Mouse (Mus musculus) embryonic facial prominence, embryonic 12.5 days (tissue): ENCODE measurements around the gene Fancd2os. TPM values are rescaled to one million over a fixed set of nuclear protein-coding genes. Genes with fewer than 3 reads are reported as not detected.

ENCODE experiments used
- ATAC-seq: fragments of 200-750 bp; cut with Nextera tagmentation; 2 replicates; pipeline ENCODE4 v1.8.0; 2017; ENCODE audit not compliant: insufficient number of reproducible peaks, insufficient read depth, low FRiP score, low TSS enrichment
- H3K27ac ChIP-seq: fragments of 300-500 bp; sonication (generic); 2 replicates; pipeline ENCODE4 v1.5.1; 2016; ENCODE audit warnings: mild to moderate bottlenecking
- H3K27me3 ChIP-seq: fragments of 300-500 bp; sonication (generic); 2 replicates; pipeline ENCODE4 v1.6.1; 2016; ENCODE audit warnings: mild to moderate bottlenecking, moderate library complexity
- H3K36me3 ChIP-seq: fragments of 300-500 bp; sonication (generic); 2 replicates; pipeline ENCODE4 v1.6.1; 2016; ENCODE audit warnings: mild to moderate bottlenecking
- H3K4me1 ChIP-seq: fragments of 300-500 bp; sonication (generic); 2 replicates; pipeline ENCODE4 v1.6.1; 2016
- H3K4me2 ChIP-seq: fragments of 300-500 bp; sonication (generic); replicated peaks from 2 replicates; pipeline ENCODE4 v1.6.1; 2016; ENCODE audit warnings: mild to moderate bottlenecking, moderate library complexity
- H3K4me3 ChIP-seq: fragments of 300-500 bp; sonication (generic); 2 replicates; pipeline ENCODE4 v1.5.1; 2016; ENCODE audit warnings: mild to moderate bottlenecking
- H3K9ac ChIP-seq: fragments of 300-500 bp; sonication (generic); 2 replicates; pipeline ENCODE4 v1.6.1; 2016; ENCODE audit warnings: mild to moderate bottlenecking, moderate library complexity
- H3K9me3 ChIP-seq: fragments of 300-500 bp; sonication (generic); 2 replicates; pipeline ENCODE4 v1.6.1; 2016; ENCODE audit warnings: mild to moderate bottlenecking, moderate library complexity
- WGBS: fragments of 180-500 bp; shearing (Covaris S2); methylation state at CpG from one replicate; pipeline ENCODE4 v1.1.7; 2016; 5-methylcytosine and 5-hydroxymethylcytosine counted together
- polyA plus RNA-seq: library from polyadenylated mRNA; unstranded; fragments of >200 nt; fragmentation: Nextera tagmentation; extraction: Ambion mirVana; gene quantifications from 2 replicates; pipeline ENCODE4 v1.2.1, GENCODE M21; 2016

The Fancd2os gene
- polyA plus RNA-seq, 1 experiment from 2014 or later = 0.13 TPM

DNA sequence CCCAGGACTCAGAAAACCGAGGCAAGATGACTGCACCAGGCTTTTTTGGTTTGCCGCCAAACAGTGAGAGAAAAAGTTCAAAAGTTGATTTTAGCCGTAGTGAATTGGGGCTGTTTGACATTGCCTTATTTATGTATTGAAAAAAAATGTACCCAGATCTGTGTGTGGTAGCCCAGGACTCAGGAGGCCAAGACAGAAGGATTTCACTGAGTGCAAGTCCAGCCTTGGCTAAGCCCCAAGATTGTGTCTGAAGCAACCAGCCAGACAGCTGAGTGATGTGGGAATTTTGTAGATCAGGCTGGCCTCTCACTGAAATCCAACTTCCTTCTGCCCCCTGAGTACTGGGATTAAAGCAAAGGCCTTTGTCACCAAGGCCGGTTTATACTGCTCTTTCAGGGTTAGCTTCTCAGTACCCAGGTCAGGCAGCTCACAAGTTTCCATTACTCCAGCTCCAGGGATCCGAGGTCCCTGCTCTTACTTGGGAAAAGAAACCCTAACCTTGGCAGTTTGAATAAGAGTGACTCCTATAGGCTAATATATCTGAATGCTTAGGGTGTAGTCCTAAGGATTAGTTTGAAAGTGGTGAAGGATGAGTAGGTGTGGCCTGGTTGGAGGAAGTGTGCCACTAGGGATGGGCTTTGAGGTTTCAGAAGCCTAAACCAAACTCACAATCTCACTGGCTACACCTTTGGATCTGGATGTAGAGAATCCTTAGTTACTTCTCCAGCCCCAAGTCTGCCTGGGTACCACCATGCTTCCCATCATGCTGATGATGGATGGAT lies 24.7 kb upstream of the Fancd2os start:
- no peaks in the 10 kb centered on the region for H3K9me3 ChIP-seq
- peaks cover 15% of the 10 kb centered on the region for H3K4me1 ChIP-seq
- H3K4me3 ChIP-seq = peak overlapping the region; percentile 71
- H3K27me3 ChIP-seq = no peaks in the 10 kb centered on the region
- H3K27ac ChIP-seq = no peak overlapping the region
- ATAC-seq = no peak
- peak overlapping the region; percentile 74 for H3K4me2 ChIP-seq
- 49% methylated on average over 5 of the region's 5 CpGs for WGBS
- H3K9ac ChIP-seq = peak overlapping the region; percentile 78
- peaks cover 30% of the 10 kb centered on the region for H3K36me3 ChIP-seq

DNA sequence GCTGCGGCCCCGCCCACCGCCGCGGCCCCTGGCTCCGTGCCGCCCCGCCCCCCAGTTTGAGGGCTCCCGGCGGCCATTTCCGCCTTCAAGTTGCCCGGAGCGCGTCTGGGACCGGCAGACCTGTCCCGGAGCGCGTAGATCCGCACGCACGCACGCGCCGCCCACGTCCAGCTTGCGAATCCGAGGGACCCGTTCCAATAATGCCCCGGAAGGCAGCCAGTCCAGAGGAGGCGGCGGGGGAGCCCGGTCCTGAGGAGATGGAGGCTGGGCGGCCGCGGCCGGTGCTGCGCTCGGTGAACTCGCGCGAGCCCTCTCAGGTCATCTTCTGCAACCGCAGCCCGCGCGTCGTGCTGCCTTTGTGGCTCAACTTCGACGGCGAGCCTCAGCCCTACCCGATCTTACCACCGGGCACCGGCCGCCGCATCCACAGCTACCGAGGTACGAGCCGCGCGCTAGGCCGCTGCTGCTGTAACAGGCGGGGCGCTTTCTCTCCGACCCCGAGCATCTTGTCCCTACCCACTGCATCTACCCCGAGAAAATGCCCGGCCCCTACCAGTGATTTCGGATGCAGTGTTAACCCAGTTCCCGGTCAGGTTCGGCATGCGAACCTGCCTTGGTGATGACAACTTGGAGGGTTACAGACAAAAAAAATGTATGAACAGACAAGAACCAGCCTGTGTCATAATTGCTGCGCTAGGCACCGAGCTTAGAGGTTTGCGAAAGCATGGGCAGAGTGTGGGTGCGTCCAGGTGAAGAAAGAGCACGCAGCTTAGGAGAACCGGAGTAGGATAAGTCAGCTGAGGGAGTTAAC lies 23.6 kb upstream of the Fancd2os start, which contains the start of gene Vhl:
Gene Vhl (plus strand): TSS at position 19 of the 811 bp plus-strand sequence.
- Histone ChIP-seq H3K27ac (peak within 1 kb of the TSS; percentile 85), H3K9ac (peak within 1 kb of the TSS; percentile 78), H3K36me3 (peaks cover 20% of the 10 kb centered on the region), H3K9me3 (no peaks in the 10 kb centered on the region), H3K4me2 (peak within 1 kb of the TSS; percentile 74), H3K4me3 (peak within 1 kb of the TSS; percentile 71), H3K4me1 (peaks cover 15% of the 10 kb centered on the region), H3K27me3 (no peaks in the 10 kb centered on the region)
- WGBS = under 1% methylated on average over 75 of the region's 76 CpGs
- ATAC-seq = peak; percentile 76

DNA sequence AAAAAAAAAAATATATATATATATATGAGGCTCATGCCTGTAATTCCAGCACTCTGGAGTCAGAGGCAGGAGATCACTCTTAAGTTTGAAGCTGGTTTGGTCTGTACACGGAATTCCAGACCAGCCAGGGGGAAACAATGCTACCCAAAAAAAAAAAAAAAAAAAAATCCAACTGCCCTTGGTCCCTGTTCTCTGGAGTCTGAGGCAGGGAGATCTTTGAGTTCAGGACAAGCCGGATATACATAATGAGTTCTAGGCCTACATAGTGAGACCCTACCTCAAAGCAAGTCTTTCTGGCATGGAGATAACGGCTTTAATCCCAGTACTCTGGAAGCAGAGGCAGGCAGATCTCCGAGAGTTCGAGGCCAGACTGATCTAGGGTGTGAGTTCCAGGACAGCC lies 22.9 kb upstream of the Fancd2os start:
- Histone ChIP-seq H3K4me2 (peak overlapping the region; percentile 74), H3K4me3 (peak overlapping the region; percentile 71), H3K4me1 (peaks cover 15% of the 10 kb centered on the region), H3K27ac (no peak overlapping the region), H3K9me3 (no peaks in the 10 kb centered on the region), H3K36me3 (peaks cover 16% of the 10 kb centered on the region), H3K9ac (no peak overlapping the region), H3K27me3 (no peaks in the 10 kb centered on the region)
- 75% methylated on average over 5 of the region's 5 CpGs for WGBS
- no peak for ATAC-seq

DNA sequence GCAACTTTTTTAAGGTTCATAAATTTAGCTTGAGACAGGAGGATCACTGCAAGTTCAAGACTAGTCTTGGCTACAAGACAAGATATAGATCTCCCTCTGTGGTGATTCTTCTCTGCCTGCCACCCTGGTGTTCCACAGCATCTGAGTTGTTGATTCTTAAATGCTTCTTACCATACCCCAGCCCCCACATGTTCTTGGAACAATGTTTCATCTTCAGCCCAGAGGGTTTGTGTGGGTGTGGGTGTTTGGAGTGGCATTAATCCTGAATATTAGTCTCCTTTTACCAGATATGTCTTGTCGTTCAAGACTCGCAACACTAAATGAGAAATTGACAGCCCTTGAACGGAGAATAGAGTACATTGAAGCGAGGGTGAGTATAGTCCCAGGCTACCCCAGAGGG lies 15.0 kb upstream of the Fancd2os start:
- Histone ChIP-seq H3K9ac (no peak overlapping the region), H3K27me3 (no peaks in the 10 kb centered on the region), H3K4me2 (no peak overlapping the region), H3K4me3 (no peak overlapping the region), H3K9me3 (no peaks in the 10 kb centered on the region), H3K4me1 (no peaks in the 10 kb centered on the region), H3K27ac (no peak overlapping the region), H3K36me3 (peaks cover 63% of the 10 kb centered on the region)
- WGBS = 94% methylated on average over 4 of the region's 4 CpGs
- no peak for ATAC-seq

DNA sequence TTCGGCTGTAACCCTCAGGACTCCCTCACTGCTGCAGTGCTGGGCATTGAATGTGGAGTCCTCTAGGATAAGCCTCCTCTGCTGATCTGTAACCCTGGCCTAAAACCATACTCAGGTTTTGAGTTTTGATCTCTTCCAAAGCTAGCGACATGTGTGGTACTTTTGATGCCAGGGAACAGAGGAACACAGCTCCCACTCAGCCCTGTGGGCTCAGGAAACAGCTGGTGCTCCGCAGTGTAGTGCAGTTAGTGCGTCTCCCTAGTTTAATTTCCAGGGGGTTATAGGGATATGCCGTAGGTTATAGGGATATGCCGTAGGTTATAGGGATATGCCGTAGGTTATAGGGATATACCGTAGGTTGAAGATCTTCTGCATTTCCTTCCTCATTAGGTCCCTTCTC lies 14.5 kb upstream of the Fancd2os start:
- no peak for ATAC-seq
- H3K36me3 ChIP-seq = peaks cover 65% of the 10 kb centered on the region

DNA sequence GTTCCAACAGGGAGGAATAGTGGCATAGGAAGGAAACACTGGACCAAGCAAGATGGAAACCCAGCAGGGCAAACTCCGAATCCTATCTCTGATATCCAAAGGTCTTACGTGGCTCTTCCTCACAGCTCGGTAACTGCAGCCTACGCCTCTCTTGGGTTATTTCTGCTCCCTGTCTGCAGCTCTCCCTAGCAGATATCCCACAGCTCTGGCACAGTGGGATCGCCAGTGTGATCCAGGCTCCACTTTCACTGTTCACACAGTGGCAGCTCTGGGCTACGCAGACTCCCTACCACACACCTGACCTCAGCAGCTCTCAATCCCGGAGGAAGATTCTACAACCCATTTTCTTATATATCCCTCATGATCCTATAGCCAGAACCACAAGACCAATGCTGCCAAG lies 13.6 kb upstream of the Fancd2os start:
- no peak overlapping the region for H3K4me2 ChIP-seq
- no peaks in the 10 kb centered on the region for H3K27me3 ChIP-seq
- WGBS = 96% methylated on average over 7 of the region's 7 CpGs
- peaks cover 65% of the 10 kb centered on the region for H3K36me3 ChIP-seq
- no peaks in the 10 kb centered on the region for H3K4me1 ChIP-seq
- H3K9me3 ChIP-seq = no peaks in the 10 kb centered on the region
- H3K27ac ChIP-seq = no peak overlapping the region
- no peak for ATAC-seq
- no peak overlapping the region for H3K4me3 ChIP-seq
- no peak overlapping the region for H3K9ac ChIP-seq

More for the DNA sequence above, 14.5 kb upstream of the Fancd2os start:
- no peak overlapping the region for H3K4me2 ChIP-seq
- H3K9me3 ChIP-seq = no peaks in the 10 kb centered on the region
- H3K9ac ChIP-seq = no peak overlapping the region
- no peak overlapping the region for H3K4me3 ChIP-seq
- no peaks in the 10 kb centered on the region for H3K4me1 ChIP-seq
- 95% methylated on average over 8 of the region's 8 CpGs for WGBS
- no peak overlapping the region for H3K27ac ChIP-seq
- H3K27me3 ChIP-seq = no peaks in the 10 kb centered on the region

DNA sequence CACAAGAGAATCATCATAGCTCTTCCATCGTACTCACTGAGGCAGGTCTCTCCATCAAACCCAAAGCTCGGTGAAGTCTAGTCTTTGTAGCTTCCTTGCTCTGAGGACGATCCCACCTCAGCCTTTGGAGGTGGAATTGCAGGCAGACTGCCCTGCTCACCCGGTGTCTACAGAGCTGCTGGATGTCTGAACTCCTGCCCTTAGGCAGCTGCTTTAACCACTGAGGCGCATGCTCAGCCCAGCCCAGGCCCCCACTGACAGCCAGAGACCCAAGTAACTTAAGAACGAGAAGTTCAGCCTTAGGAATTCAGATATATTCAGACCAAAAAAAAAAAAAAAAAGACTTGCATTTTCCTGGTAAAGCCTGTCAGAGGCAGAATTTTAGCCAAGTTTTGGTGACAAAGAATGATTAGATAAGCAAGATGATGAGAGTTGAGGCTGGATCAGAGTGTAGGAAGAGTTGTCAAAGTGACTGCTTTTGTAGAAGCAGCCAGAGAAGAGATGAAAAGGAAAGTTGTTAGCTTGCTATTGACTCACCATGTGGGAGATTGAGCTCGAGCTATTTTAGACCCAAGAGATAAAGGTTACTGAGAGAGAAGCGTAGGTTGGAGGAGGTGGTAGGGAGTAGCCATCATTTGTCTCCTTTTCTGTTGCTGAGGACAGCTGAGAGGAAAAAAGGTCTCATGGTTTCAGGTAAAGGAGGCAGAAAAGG lies 11.9 kb upstream of the Fancd2os start:
- no peak overlapping the region for H3K27ac ChIP-seq
- H3K4me1 ChIP-seq = no peaks in the 10 kb centered on the region
- H3K4me3 ChIP-seq = no peak overlapping the region
- no peak overlapping the region for H3K4me2 ChIP-seq
- 89% methylated on average over 8 of the region's 8 CpGs for WGBS
- no peak overlapping the region for H3K9ac ChIP-seq
- peaks cover 56% of the 10 kb centered on the region for H3K36me3 ChIP-seq
- no peaks in the 10 kb centered on the region for H3K27me3 ChIP-seq
- no peaks in the 10 kb centered on the region for H3K9me3 ChIP-seq
- no peak for ATAC-seq

DNA sequence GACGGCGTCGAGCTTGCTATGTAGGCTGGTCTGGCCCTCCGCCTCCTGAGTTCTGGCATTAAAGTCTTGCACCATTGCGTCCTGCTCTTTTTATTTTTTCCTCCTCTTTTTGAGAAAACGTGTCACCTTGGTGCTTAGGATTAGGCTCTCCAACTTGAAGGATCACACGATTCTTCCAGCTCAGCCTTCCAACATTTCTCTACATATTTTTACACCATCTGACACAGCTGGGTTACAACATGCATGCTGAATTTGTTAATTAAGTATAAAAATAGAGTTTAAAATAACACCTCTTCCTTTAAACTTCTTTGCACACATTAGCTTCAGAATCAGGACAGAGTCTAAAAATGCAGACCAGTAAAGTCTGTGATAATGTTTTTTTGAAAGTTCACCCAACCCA lies 8.8 kb upstream of the Fancd2os start:
- Histone ChIP-seq H3K27me3 (no peaks in the 10 kb centered on the region), H3K27ac (no peak overlapping the region), H3K4me3 (no peak overlapping the region), H3K36me3 (peaks cover 25% of the 10 kb centered on the region), H3K4me1 (peaks cover 17% of the 10 kb centered on the region), H3K9ac (no peak overlapping the region), H3K4me2 (no peak overlapping the region), H3K9me3 (no peaks in the 10 kb centered on the region)
- 81% methylated on average over 7 of the region's 7 CpGs for WGBS
- ATAC-seq = no peak

DNA sequence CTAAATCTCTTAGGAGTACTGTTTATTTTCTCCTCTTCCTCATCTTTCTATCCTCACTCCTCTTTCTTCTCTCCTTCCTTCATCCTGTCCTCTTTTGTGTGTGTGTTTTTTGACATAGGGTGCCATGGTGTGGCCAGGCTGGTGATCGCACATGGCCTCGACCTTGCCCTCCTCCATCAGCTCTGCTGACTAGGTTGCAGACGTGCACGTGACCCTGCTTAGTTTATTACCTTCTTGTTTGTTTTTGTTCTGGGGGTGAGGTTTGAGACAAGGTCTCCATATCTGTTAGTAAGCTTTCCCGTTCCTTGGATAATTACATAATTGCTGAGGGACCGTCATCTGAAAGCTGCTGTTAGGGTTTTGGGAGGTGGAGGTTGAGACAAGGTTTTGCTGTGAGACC lies 8.4 kb upstream of the Fancd2os start:
- no peak overlapping the region for H3K4me2 ChIP-seq
- no peaks in the 10 kb centered on the region for H3K9me3 ChIP-seq
- no peak for ATAC-seq
- no peak overlapping the region for H3K9ac ChIP-seq
- no peak overlapping the region for H3K4me3 ChIP-seq
- peaks cover 17% of the 10 kb centered on the region for H3K4me1 ChIP-seq
- no peak overlapping the region for H3K27ac ChIP-seq
- 64% methylated on average over 6 of the region's 6 CpGs for WGBS
- H3K27me3 ChIP-seq = no peaks in the 10 kb centered on the region
- peaks cover 21% of the 10 kb centered on the region for H3K36me3 ChIP-seq

DNA sequence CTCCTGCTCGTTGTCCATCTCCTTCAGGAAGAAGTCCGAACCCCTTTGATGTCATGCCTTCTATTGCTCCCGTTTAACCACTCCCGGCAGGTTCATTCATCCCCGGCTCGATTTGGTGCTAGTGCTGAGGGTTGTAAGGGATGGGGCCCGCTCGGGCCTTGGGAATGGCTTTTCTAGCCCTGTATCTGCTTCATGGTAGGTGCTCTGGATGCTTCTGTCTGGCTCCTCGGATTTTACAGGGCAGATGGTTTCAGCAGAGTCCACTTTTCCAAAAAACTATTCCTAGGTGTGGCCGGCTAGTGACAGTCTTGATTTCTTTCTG lies 4.7 kb upstream of the Fancd2os start:
- Histone ChIP-seq H3K4me1 (peaks cover 17% of the 10 kb centered on the region), H3K9ac (peak overlapping the region; percentile 84), H3K36me3 (no peaks in the 10 kb centered on the region; the same call in 1 of the 2 replicates), H3K4me2 (peak overlapping the region; percentile 69), H3K4me3 (peak overlapping the region; percentile 85), H3K27me3 (no peaks in the 10 kb centered on the region), H3K27ac (peak overlapping the region; percentile 78), H3K9me3 (no peaks in the 10 kb centered on the region)
- 7% methylated on average over 10 of the region's 10 CpGs for WGBS
- ATAC-seq = no peak

DNA sequence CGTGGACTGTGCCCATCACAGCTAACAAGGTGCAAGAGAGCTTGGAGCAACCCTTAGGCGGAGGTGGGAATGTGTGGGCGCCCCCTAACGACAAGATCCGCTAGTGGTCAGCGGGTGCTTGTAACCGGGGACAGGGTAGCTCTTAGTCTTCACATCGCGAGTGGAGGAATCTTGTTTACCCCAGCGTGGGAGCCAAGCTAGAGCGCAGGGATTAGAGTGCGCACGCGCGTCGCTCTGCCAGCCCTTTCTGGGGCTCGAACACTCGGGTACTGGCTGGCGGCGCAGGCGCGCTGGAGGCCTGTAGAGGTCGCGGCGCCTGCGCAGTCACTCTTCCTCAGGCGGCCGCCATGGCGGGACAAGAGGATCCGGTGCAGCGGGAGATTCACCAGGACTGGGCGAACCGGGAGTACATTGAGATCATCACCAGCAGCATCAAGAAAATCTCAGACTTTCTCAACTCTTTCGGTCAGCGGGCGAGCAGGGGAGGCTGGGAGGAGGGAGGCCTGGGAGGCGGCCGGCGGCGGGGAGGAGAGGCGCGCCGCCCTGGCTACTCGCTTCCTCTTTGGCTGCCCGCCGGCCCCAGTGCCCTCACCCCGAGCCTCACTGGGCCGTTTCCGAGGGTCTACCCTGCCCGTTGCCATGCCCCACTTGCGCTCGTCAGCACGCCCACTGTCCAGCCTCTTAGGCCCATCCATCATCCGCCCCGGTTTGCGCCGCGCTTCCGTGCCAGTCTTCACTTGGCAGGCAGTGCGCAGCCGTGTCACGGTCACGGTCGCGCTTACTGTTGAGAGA lies 4.1 kb upstream of the Fancd2os start, which contains the start of gene Brk1:
Gene Brk1 (plus strand): TSS at position 341 of the 792 bp plus-strand sequence.
- WGBS = 1% methylated on average over 65 of the region's 65 CpGs
- peak within 1 kb of the TSS; percentile 84 for H3K9ac ChIP-seq
- H3K27me3 ChIP-seq = no peaks in the 10 kb centered on the region
- H3K9me3 ChIP-seq = no peaks in the 10 kb centered on the region
- peak within 1 kb of the TSS; percentile 85 for H3K4me3 ChIP-seq
- peak within 1 kb of the TSS; percentile 78 for H3K27ac ChIP-seq
- ATAC-seq = peak; percentile 84
- peak within 1 kb of the TSS; percentile 69 for H3K4me2 ChIP-seq
- H3K36me3 ChIP-seq = no peaks in the 10 kb centered on the region
- peaks cover 17% of the 10 kb centered on the region for H3K4me1 ChIP-seq
